Mouse (Mus musculus): Measurements from ENCODE around the gene Krt15. TPM values are rescaled to one million over a fixed set of nuclear protein-coding genes. Genes with fewer than 3 reads are reported as not detected.
A peak's percentile ranks its signal among the peaks of the same experiment; 100 is the strongest.

The Krt15 gene
- 22.6 and 22.7 TPM in 2 replicates for polyA plus RNA-seq (2012; rRNA removed)

GRCm38 (mm10) chr11:100135731-100136130 lies at the start of gene Krt15:
Gene Krt15 (minus strand): TSS chr11:100135928.
- no peak for DNase-seq (ENCODE audit: low read depth)

GRCm38 (mm10) chr11:100181725-100182124 lies 46.0 kb upstream of the Krt15 start:
- no peak for DNase-seq (ENCODE audit: low read depth)

GRCm38 (mm10) chr11:100179260-100179659 lies 43.5 kb upstream of the Krt15 start:
- no peak for DNase-seq (ENCODE audit: low read depth)

DNA sequence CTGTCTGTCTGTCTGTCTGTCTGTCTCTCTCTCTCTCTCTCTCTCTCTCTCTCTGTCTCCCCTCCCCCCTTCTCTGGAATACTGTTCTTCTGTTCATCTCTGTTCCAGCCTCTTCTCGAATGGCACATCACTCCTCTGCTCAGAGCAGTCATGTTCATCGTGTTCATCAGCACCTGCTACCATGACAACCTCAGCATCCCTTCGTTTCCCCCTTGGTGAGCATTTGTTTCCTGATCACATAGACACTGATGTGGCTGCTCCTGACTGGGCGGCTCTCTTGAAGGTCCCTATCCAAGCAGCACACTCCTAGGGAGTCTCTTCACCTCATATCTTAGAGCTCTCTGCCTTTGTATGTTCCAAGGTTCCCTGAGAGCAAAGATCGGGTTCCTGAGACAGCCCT lies 42.6 kb upstream of the Krt15 start:
- DNase-seq (ENCODE audit: low read depth): no peak

GRCm38 (mm10) chr11:100176791-100177190 lies 41.1 kb upstream of the Krt15 start:
- DNase-seq (ENCODE audit: low read depth): peak; percentile 60

GRCm38 (mm10) chr11:100168765-100169762 lies 33.3 kb upstream of the Krt15 start:
- no peak for DNase-seq (ENCODE audit: low read depth)

DNA sequence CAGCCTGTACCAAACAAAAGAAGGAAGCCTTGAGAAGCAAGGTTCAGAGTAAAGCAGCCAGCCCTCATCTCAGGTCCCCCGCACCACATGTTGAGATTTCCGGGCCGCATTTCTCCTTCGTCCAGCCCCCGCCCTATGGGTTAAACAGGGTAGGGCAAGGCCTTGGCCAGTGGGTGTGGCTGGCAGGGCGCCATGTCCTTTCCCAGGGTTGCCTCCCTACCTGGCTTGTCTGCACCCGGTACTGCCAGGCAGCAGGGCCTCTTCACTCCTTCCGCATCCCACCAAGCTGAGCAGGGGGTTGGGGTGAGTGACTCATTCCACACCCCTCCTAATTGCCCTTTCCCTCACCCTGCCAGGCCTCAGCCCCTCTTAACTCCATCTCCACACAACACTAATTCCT lies 32.3 kb upstream of the Krt15 start:
- no peak for DNase-seq (ENCODE audit: low read depth)

GRCm38 (mm10) chr11:100164392-100164791 lies 28.7 kb upstream of the Krt15 start:
- DNase-seq (ENCODE audit: low read depth): no peak

DNA sequence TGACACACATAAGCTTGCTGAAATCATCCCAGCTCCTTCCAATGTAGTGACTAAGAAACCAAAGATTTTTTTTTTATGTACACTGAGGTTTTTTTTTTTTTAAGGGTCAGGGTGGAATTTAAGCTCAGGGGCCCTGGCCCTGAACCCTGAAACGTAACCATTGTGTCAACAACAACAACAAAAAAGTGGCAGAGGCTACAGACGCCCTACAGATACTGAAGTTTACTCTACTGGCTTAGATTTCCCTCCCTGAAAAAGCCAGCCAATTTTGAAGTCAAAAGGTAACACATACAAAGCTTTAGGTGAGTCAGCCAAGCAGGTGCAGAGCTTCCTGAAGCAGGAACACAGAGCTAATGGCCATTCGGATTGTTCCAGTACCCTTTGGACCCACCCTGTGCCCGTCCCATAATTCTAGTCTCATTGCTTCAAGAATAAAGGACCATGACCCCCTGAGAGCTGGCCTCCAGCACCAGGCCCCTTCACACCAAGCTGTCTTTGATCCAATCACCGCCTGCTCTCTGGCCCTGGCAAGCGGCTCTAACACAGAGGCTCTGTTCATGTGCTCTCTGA lies 22.3 kb upstream of the Krt15 start:
- no peak for DNase-seq (ENCODE audit: low read depth)

DNA sequence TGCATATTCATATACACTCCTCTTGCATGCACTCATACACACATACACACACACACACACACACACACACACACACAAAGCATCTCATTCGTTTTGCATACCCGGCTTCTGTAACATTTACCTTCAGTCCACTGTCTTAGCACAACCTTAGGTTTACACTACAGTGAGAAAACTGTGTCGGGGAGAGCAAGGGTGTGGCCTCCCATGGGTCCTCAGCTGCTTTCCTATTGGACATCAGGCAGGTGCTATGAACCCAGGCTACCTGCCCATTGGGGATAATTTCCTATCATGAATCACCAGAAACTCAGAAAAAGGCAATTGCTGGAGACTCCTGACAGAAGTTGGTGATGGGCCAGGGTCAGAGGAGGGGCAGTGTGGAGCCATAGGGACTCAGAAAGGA lies 21.6 kb upstream of the Krt15 start:
- no peak for DNase-seq (ENCODE audit: low read depth)

DNA sequence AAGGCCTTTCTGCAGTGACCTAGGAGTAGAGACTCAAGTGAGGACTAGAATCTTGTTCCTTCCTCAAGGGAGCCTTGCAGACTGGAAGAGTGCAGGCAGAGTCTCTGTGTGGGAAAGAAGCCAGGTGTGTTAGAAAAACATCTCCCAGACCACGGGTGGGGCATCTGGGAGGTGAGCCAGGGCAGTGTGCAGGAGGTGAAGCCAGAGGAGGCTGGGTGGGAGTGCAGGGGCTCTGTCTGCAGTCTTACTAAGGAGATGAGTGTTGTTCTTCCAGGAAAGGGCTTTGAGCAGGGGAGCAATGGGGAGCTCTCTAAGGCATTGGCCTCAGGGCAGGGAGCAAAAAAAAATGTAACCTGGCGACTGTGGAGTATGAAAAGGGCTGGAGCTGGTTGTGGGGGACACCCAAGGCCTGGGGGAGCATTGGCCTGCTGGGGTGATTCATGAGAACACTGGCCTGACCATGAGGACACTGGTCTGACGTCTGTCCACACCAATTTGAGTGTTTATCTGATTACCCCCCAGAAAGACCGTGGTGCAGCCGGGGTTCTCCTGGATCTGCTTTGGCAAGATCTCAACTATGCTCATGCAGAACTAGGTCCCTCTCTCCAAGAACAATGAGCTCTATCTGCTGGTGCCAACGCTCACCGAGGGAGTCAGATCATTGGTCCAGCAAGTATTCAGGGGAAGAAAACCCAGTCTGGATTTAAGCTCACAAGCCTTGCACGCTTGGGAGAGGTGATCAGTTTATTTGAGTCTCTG lies 19.9 kb upstream of the Krt15 start:
- DNase-seq (ENCODE audit: low read depth): no peak

DNA sequence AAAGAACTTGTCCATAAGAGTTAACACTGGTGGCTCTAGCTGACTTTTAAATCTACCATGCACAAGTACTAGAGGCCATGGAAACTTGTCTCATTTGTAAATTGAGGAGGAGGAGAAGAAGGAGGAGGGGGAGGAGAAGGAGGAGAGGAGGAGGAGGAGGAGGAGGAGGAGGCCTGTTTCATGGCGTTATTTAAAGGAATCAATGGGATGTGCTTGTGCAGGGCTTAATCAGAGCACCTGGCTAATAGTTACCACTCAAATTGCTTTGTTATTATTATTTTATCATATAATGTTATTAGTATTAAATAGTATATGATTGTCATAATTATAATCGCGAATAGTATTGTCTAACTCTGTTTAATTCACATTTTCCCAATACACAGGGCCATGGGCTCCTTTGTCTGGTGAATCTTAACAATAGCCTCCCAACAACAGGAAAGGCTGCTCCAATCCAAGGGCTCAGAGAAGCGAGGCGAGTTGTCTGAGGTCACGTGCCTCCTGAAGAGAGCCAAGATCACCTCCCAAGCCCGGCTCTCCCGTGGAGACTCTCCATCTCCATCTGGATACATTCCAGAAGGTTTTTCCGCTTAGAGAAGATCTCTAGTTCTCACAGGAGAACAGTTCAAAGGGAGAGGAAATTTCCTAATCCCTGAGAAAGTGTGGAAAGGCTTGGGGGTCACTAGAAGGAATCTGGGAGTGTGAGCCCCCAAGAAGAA lies 13.0 kb upstream of the Krt15 start, which contains the start of gene Krt19:
Krt19 (minus strand) TSS at position 51 of the 716 bp plus-strand sequence.
- no peak for DNase-seq (ENCODE audit: low read depth)

DNA sequence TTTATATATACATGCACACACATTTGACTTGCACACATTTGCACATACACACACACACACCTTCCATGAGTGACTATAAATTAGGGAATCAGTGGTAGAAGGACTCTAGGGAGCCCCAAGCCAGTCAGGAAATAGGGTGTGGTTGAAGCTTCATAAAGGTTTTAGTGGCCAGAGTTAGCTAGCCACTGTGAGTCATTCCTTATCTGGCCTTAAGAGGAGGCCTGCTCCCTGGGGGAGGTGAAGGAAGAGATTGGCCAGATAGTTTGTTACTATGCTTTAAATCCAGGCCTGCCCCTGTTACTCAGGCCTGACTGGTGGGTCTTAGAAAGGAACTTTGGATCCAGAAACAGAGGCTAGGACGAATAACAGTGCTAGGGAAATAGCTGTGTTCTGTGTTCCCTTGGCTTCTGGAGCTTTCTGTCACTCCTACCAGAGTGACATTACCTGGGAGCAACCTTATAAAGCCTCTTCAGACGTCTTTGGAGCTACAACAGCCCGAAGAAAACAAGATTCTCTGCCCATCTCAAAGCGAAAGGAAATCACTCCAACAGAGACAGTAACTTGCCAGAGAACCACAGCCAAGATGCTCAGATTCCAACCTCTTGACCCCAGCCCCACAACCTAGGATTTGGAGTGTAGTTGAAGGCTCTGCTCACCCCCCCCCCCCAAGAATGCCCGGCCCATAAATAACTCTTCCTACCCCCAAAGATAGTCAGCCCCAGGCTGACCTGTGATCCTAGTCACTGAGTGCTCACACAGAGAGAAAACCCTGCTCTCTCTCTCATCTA lies 12.0 kb upstream of the Krt15 start:
- DNase-seq (ENCODE audit: low read depth): no peak

GRCm38 (mm10) chr11:100145858-100146560 lies 10.3 kb upstream of the Krt15 start:
- DNase-seq (ENCODE audit: low read depth): no peak

DNA sequence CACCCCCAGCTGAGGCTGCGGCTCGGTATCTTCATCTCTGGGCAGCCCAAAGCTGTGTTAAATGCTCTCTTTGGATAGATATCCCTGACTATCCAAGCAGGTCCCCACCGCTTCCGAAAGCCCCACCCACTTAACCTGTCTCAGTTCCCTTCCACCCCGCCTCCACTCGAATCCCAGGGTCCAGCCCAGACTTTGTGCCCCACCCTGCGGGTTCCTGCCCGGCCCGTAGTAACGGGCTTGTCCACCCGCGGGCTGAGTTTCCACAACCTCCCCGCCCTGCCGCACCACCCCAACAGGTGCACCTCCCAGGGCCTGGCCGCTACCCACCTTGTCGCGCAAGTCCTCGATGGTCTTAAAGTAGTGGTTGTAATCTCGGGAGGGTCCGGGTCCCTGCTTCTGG lies 9.4 kb upstream of the Krt15 start:
- DNase-seq (ENCODE audit: low read depth): no peak

GRCm38 (mm10) chr11:100140966-100141365 lies 5.2 kb upstream of the Krt15 start:
- DNase-seq (ENCODE audit: low read depth): no peak

DNA sequence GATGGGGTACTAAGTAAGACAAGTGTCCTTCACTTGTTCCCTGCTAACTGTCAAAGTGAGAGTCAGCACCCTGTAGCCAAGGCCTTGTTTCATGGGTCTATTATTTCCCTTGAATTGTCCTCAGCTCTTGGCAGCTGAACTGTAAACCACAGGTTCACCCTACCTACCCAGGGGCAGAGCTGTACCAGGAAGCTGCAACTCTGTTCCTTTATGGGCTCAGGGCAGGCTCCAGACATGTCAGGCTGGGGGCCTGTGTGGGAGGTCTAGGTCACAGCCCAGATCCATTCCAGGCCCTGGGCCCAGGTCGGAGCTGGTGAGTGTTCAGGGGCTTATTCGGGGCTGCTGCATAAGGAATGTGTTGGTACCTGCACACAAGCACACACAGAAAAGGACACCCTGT lies 3.7 kb upstream of the Krt15 start:
- DNase-seq (ENCODE audit: low read depth): no peak

DNA sequence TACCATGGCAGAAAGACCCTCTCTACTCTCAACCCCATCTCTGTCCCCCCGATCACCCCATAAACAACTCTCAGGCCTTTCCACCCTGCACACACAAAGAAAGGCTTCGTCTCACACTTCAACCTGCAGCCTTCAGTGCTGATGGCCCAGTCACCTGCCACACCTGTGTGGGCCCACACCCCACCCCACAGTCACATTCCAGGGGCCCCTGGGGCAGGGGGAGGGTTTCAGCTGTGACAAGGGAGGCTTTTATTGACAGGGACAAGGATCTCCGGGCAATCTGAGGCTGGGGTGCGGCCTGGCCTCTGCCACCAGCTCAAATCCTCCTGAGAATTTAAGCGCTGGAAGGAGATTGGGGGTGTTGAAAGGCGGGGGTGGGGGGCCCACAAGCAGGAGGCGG lies 3.1 kb upstream of the Krt15 start:
- DNase-seq (ENCODE audit: low read depth): no peak

DNA sequence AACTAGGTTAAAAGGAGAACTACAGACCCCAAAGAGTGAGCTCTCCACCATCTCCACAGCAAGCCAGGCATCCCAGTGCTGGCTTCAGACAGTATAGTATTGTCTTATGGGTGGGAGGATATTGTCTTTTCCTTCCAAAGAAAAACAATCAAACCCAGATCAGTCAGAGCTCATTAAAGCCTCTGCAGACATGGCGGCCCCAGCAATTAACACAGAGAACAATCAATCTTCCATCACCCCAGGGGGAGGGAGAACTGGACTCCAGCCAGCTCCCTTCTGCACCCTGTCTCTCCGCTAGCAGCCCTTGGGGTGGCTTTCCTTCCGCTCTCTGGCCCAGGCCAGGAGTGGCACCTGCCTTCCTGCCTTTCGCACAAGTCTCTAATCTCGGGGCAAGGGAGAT lies 2.0 kb upstream of the Krt15 start:
- DNase-seq (ENCODE audit: low read depth): no peak

DNA sequence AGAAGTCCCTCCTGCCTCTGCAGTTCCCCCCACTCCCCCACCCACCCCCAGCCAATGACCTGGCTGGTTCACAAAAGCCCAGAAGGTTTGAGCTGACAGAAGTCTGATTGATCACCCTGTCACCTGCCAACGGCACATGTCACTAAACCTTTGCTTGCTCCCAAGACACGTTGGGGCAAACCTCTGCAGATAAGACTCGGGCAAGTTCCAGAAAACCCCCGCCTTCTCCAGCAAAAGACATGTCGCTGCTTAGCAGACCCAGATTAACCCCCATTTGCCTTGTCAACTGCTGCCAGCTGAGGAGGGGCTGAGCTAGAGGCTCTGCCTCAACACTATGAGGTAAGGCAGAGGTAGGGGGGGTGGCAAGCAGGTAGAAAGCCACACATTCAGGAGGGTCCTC lies 831 bp upstream of the Krt15 start:
- no peak for DNase-seq (ENCODE audit: low read depth)

Measured in gonadal fat pad, adult 2 months (tissue).